8 mouse cellular contexts compared by ENCODE assay signal in genomic region chr11:120467051-120467735, GRCm38 (mm10). TPM values are rescaled to one million over a fixed set of nuclear protein-coding genes. Genes with fewer than 3 reads are reported as not detected.
DNase-seq lines count a peak whose midpoint lies in the region; ATAC-seq and TF ChIP-seq lines count a peak whose summit lies in the region.

Arl16 (minus strand) TSS chr11:120467607.

- intact Hi-C loops in heart, postnatal 36 days (cut with DNase I) = no loop called here

- peak within 1 kb of the TSS; percentile 90 for H3K4me3 ChIP-seq in G1E (ENCODE audit: low read depth, low read length)
- peak within 1 kb of the TSS; percentile 99 for H3K4me3 ChIP-seq in forebrain, embryonic 16.5 days (replicated peaks; ENCODE audit: low read length)
- peak within 1 kb of the TSS; percentile 84 for H3K4me3 ChIP-seq in layer of hippocampus, adult 2 months
- H3K4me3 ChIP-seq in lung, embryonic 14.5 days (ENCODE audit: low read depth, low read length) = peak within 1 kb of the TSS; percentile 91
- H3K4me3 ChIP-seq in olfactory bulb, adult 2 months (ENCODE audit: insufficient read depth, low read depth, low read length) = peak within 1 kb of the TSS; percentile 96
- H3K4me3 ChIP-seq in thymus, adult 2 months (ENCODE audit: control insufficient read depth, insufficient read depth, low read length) = peak within 1 kb of the TSS; percentile 75

- peak; percentile 94 for TF ChIP-seq POLR2A in olfactory bulb, adult 2 months (IDR thresholded peaks at IDR 0.05; ENCODE audit: insufficient read depth, low read depth, low read length)
- peak; percentile 92 for TF ChIP-seq POLR2A in thymus, adult 2 months (IDR thresholded peaks at IDR 0.05; ENCODE audit: control insufficient read depth, extremely low read depth, insufficient read depth, low read length, poor library complexity)

- peak; percentile 99 for DNase-seq in G1E (ENCODE audit: low spot score)
- DNase-seq in cerebellum, adult 18-20 months = peak; percentile 93 to 96
- peak; percentile 91 to 92 for DNase-seq in heart, postnatal 36 days
- DNase-seq in layer of hippocampus, adult 2 months (ENCODE audit: low spot score in 2 of 2) = peak; percentile 92 to 96
- DNase-seq in lung, embryonic 14.5 days = peak; percentile 99
- peak; percentile 96 for DNase-seq in thymus, adult 2 months

- TF ChIP-seq CTCF in G1E (IDR thresholded peaks at IDR 0.05; ENCODE audit: low read depth, low read length) = no peak
- TF ChIP-seq CTCF in layer of hippocampus, adult 2 months (conservative IDR thresholded peaks at IDR 0.05) = no peak
- no peak for TF ChIP-seq CTCF in lung, embryonic 14.5 days (IDR thresholded peaks at IDR 0.05; ENCODE audit: low read depth)
- no peak for TF ChIP-seq CTCF in olfactory bulb, adult 2 months (IDR thresholded peaks at IDR 0.05; ENCODE audit: insufficient read depth, low read depth, low read length)
- TF ChIP-seq CTCF in thymus, adult 2 months (IDR thresholded peaks at IDR 0.05; ENCODE audit: borderline replicate concordance, control insufficient read depth, extremely low read depth, insufficient read depth, low read length, poor library complexity) = peak; percentile 48; the same call in 1 of the 2 replicates

- peaks cover 79% of the 10 kb centered on the region for H3K36me3 ChIP-seq in G1E (replicated peaks)
- H3K36me3 ChIP-seq in forebrain, embryonic 16.5 days (ENCODE audit: control insufficient read depth, insufficient read depth) = peaks cover 22% of the 10 kb centered on the region
- peaks cover 61% of the 10 kb centered on the region for H3K36me3 ChIP-seq in lung, embryonic 14.5 days (ENCODE audit: insufficient read depth)
- H3K36me3 ChIP-seq in thymus, adult 2 months (ENCODE audit: control insufficient read depth, insufficient read depth, low read length) = peaks cover 9% of the 10 kb centered on the region

- H3K9ac ChIP-seq in forebrain, embryonic 16.5 days (replicated peaks; ENCODE audit: low read depth, low read length) = peak within 1 kb of the TSS; percentile 94
- peak within 1 kb of the TSS; percentile 78 for H3K9ac ChIP-seq in lung, embryonic 14.5 days

- WGBS in forebrain, embryonic 16.5 days = under 1% methylated on average over 54 of the region's 54 CpGs
- WGBS in lung, embryonic 14.5 days = under 1% methylated on average over 52 of the region's 54 CpGs
- WGBS in olfactory bulb, adult 2 months = under 1% methylated on average over 54 of the region's 54 CpGs
- WGBS in thymus, adult 2 months = 0% methylated on average over 54 of the region's 54 CpGs

- no peaks in the 10 kb centered on the region for H3K9me3 ChIP-seq in G1E (replicated peaks)
- no peaks in the 10 kb centered on the region for H3K9me3 ChIP-seq in forebrain, embryonic 16.5 days (ENCODE audit: control insufficient read depth, low read length)
- no peaks in the 10 kb centered on the region for H3K9me3 ChIP-seq in lung, embryonic 14.5 days (ENCODE audit: low read depth, low read length)

- peaks cover 41% of the 10 kb centered on the region for H3K4me1 ChIP-seq in G1E (ENCODE audit: insufficient read depth, low read depth, low read length)
- peaks cover 24% of the 10 kb centered on the region for H3K4me1 ChIP-seq in forebrain, embryonic 16.5 days (replicated peaks; ENCODE audit: control insufficient read depth, insufficient read depth, low read length)
- H3K4me1 ChIP-seq in lung, embryonic 14.5 days (ENCODE audit: insufficient read depth) = peaks cover 10% of the 10 kb centered on the region; the same call in 1 of the 2 replicates
- H3K4me1 ChIP-seq in olfactory bulb, adult 2 months (ENCODE audit: control insufficient read depth, insufficient read depth, low read length) = peaks cover 6% of the 10 kb centered on the region; the same call in 1 of the 2 replicates
- H3K4me1 ChIP-seq in thymus, adult 2 months (replicated peaks; ENCODE audit: control insufficient read depth, insufficient read depth, low read length) = peaks cover 9% of the 10 kb centered on the region

- peak; percentile 99 for ATAC-seq in G1E (ENCODE audit: extremely low read depth, insufficient number of reproducible peaks, low FRiP score, poor library complexity, severe bottlenecking)
- peak; percentile 100 for ATAC-seq in forebrain, embryonic 16.5 days
- ATAC-seq in lung, embryonic 14.5 days (ENCODE audit: insufficient read depth) = peak; percentile 100

- H3K27ac ChIP-seq in forebrain, embryonic 16.5 days (ENCODE audit: low read length) = peak within 1 kb of the TSS; percentile 85
- H3K27ac ChIP-seq in layer of hippocampus, adult 2 months = peak within 1 kb of the TSS; percentile 91
- peak within 1 kb of the TSS; percentile 42; the same call in 1 of the 2 replicates for H3K27ac ChIP-seq in lung, embryonic 14.5 days (ENCODE audit: low read depth)
- peak within 1 kb of the TSS; percentile 64 for H3K27ac ChIP-seq in olfactory bulb, adult 2 months (ENCODE audit: insufficient read depth, low read depth, low read length)
- no peak within 1 kb of the TSS for H3K27ac ChIP-seq in thymus, adult 2 months (ENCODE audit: control insufficient read depth, insufficient read depth, low read length)

- no peaks in the 10 kb centered on the region for H3K27me3 ChIP-seq in G1E (ENCODE audit: insufficient read depth, low read length)
- no peaks in the 10 kb centered on the region for H3K27me3 ChIP-seq in forebrain, embryonic 16.5 days (replicated peaks; ENCODE audit: control insufficient read depth, insufficient read depth, low read length)
- no peaks in the 10 kb centered on the region for H3K27me3 ChIP-seq in lung, embryonic 14.5 days (ENCODE audit: insufficient read depth, low read length)
- H3K27me3 ChIP-seq in thymus, adult 2 months (ENCODE audit: control insufficient read depth, insufficient read depth, low read length) = no peaks in the 10 kb centered on the region

- H3K4me2 ChIP-seq in forebrain, embryonic 16.5 days (ENCODE audit: low read length) = peak within 1 kb of the TSS; percentile 91
- H3K4me2 ChIP-seq in lung, embryonic 14.5 days = peak within 1 kb of the TSS; percentile 78

RNA-seq across cellular contexts. Expression of gene Arl16, which starts in this region (rescaled TPM):
- total RNA-seq in G1E (2014; fragmentation: Nextera tagmentation) (18.0 and 24.5 TPM in 2 replicates), G1E (2017) (17.0 and 24.5 TPM in 2 replicates)
- 21.0 and 26.0 TPM in 2 replicates for polyA plus RNA-seq in G1E (2012)
- 45.5 and 56.4 TPM in 2 replicates for polyA plus RNA-seq in forebrain, embryonic 16.5 days (2015; fragmentation: Nextera tagmentation; extraction: Ambion mirVana)
- total RNA-seq in heart, postnatal 36 days (2021) = 10 to 100 TPM in 1 of 2 experiments, 1 to 10 TPM in 1; 8.6 to 12.2 TPM
- 10 to 100 TPM; 52.0 to 54.8 TPM for total RNA-seq in layer of hippocampus, adult 2 months (2021)
- 42.9 and 44.4 TPM in 2 replicates for polyA plus RNA-seq in lung, embryonic 14.5 days (2014; fragmentation: Nextera tagmentation; extraction: Ambion mirVana)
- polyA plus RNA-seq in olfactory bulb, adult 2 months (2012; ENCODE audit: insufficient read depth, insufficient read length, low replicate concordance, missing spikeins) = not detected in 2 replicates
- 25.9 and 28.4 TPM in 2 replicates for polyA plus RNA-seq in thymus, adult 2 months (2012; rRNA removed)

Comparison
In these comparisons a context has a peak if more than half of its experiments do, and no peak if none do; other contexts are left out.
1. RNA of gene Arl16 (polyA plus RNA-seq): 45.5 to 56.4 TPM in forebrain, embryonic 16.5 days, 42.9 to 44.4 TPM in lung, embryonic 14.5 days, 25.9 to 28.4 TPM in thymus, adult 2 months and 21.0 to 26.0 TPM in G1E; not detected in olfactory bulb, adult 2 months; every median in the first group is over 10 times any median in the second.
2. Peak in every context shown above with its lines, with median percentiles within 50 percentile points of each other: ATAC-seq, DNase-seq and H3K4me3 ChIP-seq.